Mouse (Mus musculus) G1E (cell line): ENCODE measurements around the gene Olfr834. TPM values are rescaled to one million over a fixed set of nuclear protein-coding genes. Genes with fewer than 3 reads are reported as not detected.

Experiments
- ATAC-seq: 2 replicates; pipeline ENCODE4 v1.8.0; 2016; ENCODE audit warnings: mild to moderate bottlenecking; ENCODE audit not compliant: insufficient number of reproducible peaks, poor library complexity, low FRiP score, severe bottlenecking; ENCODE audit errors: extremely low read depth
- DNase-seq: peaks from one replicate; pipeline ENCODE4 v3.0.0; 2012; ENCODE audit warnings: low spot score
- H3K27me3 ChIP-seq: 2 replicates; pipeline ENCODE4 v1.6.1; 2012; ENCODE audit warnings: mild to moderate bottlenecking, low read length, inconsistent platforms; ENCODE audit not compliant: insufficient read depth
- H3K36me3 ChIP-seq: replicated peaks from 2 replicates; pipeline ENCODE3; 2012; ENCODE audit warnings: mild to moderate bottlenecking, inconsistent platforms
- H3K4me1 ChIP-seq: 2 replicates; pipeline ENCODE4 v1.6.1; 2012; ENCODE audit warnings: low read depth, low read length, inconsistent platforms, mixed read lengths; ENCODE audit not compliant: insufficient read depth
- H3K4me3 ChIP-seq: 2 replicates; pipeline ENCODE4 v1.5.1; 2012; ENCODE audit warnings: low read depth, mild to moderate bottlenecking, inconsistent platforms, low read length, moderate library complexity, mixed read lengths
- H3K9me3 ChIP-seq: replicated peaks from 2 replicates; pipeline ENCODE4 v1.6.1; 2012; ENCODE audit warnings: inconsistent platforms
- CTCF ChIP-seq: IDR thresholded peaks from 2 replicates; pipeline ENCODE4 v1.5.1; 2012; ENCODE audit warnings: low read depth, low read length, inconsistent platforms, mixed read lengths
- GATA1 ChIP-seq: IDR thresholded peaks from 2 replicates; pipeline ENCODE4 v1.6.1; 2012; ENCODE audit warnings: borderline replicate concordance, low read length, inconsistent platforms, mixed read lengths
- GATA2 ChIP-seq: IDR thresholded peaks from 2 replicates; pipeline ENCODE4 v1.6.1; 2012; ENCODE audit warnings: low read depth, low read length, inconsistent platforms, borderline replicate concordance
- POLR2AphosphoS5 ChIP-seq: IDR thresholded peaks from 2 replicates; pipeline ENCODE4 v1.6.1; 2012; ENCODE audit warnings: low read depth, low read length, inconsistent platforms; ENCODE audit not compliant: insufficient replicate concordance
- TAL1 ChIP-seq: conservative IDR thresholded peaks from 2 replicates; pipeline ENCODE4 v1.6.1; 2012; ENCODE audit warnings: low read depth, low read length, inconsistent platforms, mixed read lengths
- polyA plus RNA-seq: library from polyadenylated mRNA; stranded (reverse); fragments of >175 nt; gene quantifications from 2 replicates; pipeline ENCODE4 v1.2.3, GENCODE M21; 2012
- total RNA-seq, 2 experiments: library from RNA; stranded (forward) in 1 of 2; stranded (reverse) in 1 of 2; fragments of 200-1000 nt in 1 of 2; fragments of >200 nt in 1 of 2; fragmentation: Nextera tagmentation in 1 of 2; gene quantifications; 2 replicates each; pipeline ENCODE4 v1.2.3; 2014 to 2017

Gene Olfr834
- total RNA-seq (2014; fragmentation: Nextera tagmentation) = not detected in 2 replicates
- not detected in 2 replicates for total RNA-seq (2017)
- polyA plus RNA-seq = not detected in 2 replicates

GRCm38 (mm10) chr9:18987690-18988089 is at the start of gene Olfr834:
Olfr834 (plus strand) TSS chr9:18987990.
- DNase-seq (no peak), ATAC-seq (no peak)
- H3K4me1 ChIP-seq = no peaks in the 10 kb centered on the region
- H3K27me3 ChIP-seq = no peaks in the 10 kb centered on the region
- TF ChIP-seq TAL1 = no peak
- TF ChIP-seq GATA1 = no peak
- no peak for TF ChIP-seq GATA2
- TF ChIP-seq CTCF = no peak
- TF ChIP-seq POLR2AphosphoS5 = no peak
- H3K9me3 ChIP-seq = no peaks in the 10 kb centered on the region
- H3K4me3 ChIP-seq = no peak within 1 kb of the TSS
- H3K36me3 ChIP-seq = no peaks in the 10 kb centered on the region

GRCm38 (mm10) chr9:18962021-18962420 is 25.8 kb upstream of the Olfr834 start:
- DNase-seq (no peak), ATAC-seq (no peak)
- TF ChIP-seq GATA2 (no peak), CTCF (no peak), POLR2AphosphoS5 (no peak), GATA1 (no peak), TAL1 (no peak)
- H3K36me3 ChIP-seq = no peaks in the 10 kb centered on the region
- H3K9me3 ChIP-seq = peaks cover under 1% of the 10 kb centered on the region; the same call in 1 of the 2 replicates
- H3K4me1 ChIP-seq = no peaks in the 10 kb centered on the region
- H3K27me3 ChIP-seq = no peaks in the 10 kb centered on the region
- H3K4me3 ChIP-seq = no peak overlapping the region

GRCm38 (mm10) chr9:19032435-19032834 is 44.6 kb downstream of the Olfr834 start, which contains the start of gene Olfr835:
Olfr835 (plus strand) TSS chr9:19032735.
- no peaks in the 10 kb centered on the region for H3K36me3 ChIP-seq
- H3K4me1 ChIP-seq = no peaks in the 10 kb centered on the region
- H3K9me3 ChIP-seq = no peaks in the 10 kb centered on the region
- H3K27me3 ChIP-seq = no peaks in the 10 kb centered on the region
- H3K4me3 ChIP-seq = no peak within 1 kb of the TSS
- TF ChIP-seq TAL1 (no peak), GATA1 (no peak), CTCF (no peak), POLR2AphosphoS5 (no peak), GATA2 (no peak)
- ATAC-seq = no peak
- DNase-seq = no peak

Other genes with a start within 250 kb of the Olfr834 start
- not detected in 2 replicates for gene Olfr24, start 224.0 kb upstream of the Olfr834 start, total RNA-seq (2014; fragmentation: Nextera tagmentation)
- gene Olfr24, start 224.0 kb upstream of the Olfr834 start, total RNA-seq (2017) = 0.06 and 0.49 TPM in 2 replicates
- gene Olfr24, start 224.0 kb upstream of the Olfr834 start, polyA plus RNA-seq = not detected in 2 replicates
- not detected in 2 replicates for gene Olfr828, start 168.5 kb upstream of the Olfr834 start, total RNA-seq (2014; fragmentation: Nextera tagmentation)
- gene Olfr828, start 168.5 kb upstream of the Olfr834 start, total RNA-seq (2017) = 0.05 and 0.12 TPM in 2 replicates
- not detected in 2 replicates for gene Olfr828, start 168.5 kb upstream of the Olfr834 start, polyA plus RNA-seq
- not detected in 2 replicates for gene Olfr829, start 133.1 kb upstream of the Olfr834 start, total RNA-seq (2014; fragmentation: Nextera tagmentation)
- 0.05 and 0.12 TPM in 2 replicates for gene Olfr829, start 133.1 kb upstream of the Olfr834 start, total RNA-seq (2017)
- gene Olfr829, start 133.1 kb upstream of the Olfr834 start, polyA plus RNA-seq = not detected in 2 replicates
- gene Olfr830, start 113.3 kb upstream of the Olfr834 start, total RNA-seq (2014; fragmentation: Nextera tagmentation) = not detected in 2 replicates
- not detected in 2 replicates for gene Olfr830, start 113.3 kb upstream of the Olfr834 start, total RNA-seq (2017)
- not detected in 2 replicates for gene Olfr830, start 113.3 kb upstream of the Olfr834 start, polyA plus RNA-seq
- gene Olfr832, start 50.9 kb upstream of the Olfr834 start, total RNA-seq (2014; fragmentation: Nextera tagmentation) = not detected in 2 replicates
- 0.05 and 0.06 TPM in 2 replicates for gene Olfr832, start 50.9 kb upstream of the Olfr834 start, total RNA-seq (2017)
- gene Olfr832, start 50.9 kb upstream of the Olfr834 start, polyA plus RNA-seq = not detected in 2 replicates
- not detected in 2 replicates for gene Olfr835, start 44.7 kb downstream of the Olfr834 start, total RNA-seq (2014; fragmentation: Nextera tagmentation)
- 0.06 and 0.44 TPM in 2 replicates for gene Olfr835, start 44.7 kb downstream of the Olfr834 start, total RNA-seq (2017)
- not detected in 2 replicates for gene Olfr835, start 44.7 kb downstream of the Olfr834 start, polyA plus RNA-seq
- not detected in 2 replicates for gene Olfr836, start 132.4 kb downstream of the Olfr834 start, total RNA-seq (2014; fragmentation: Nextera tagmentation)
- 0.12 and 0.27 TPM in 2 replicates for gene Olfr836, start 132.4 kb downstream of the Olfr834 start, total RNA-seq (2017)
- not detected in 2 replicates for gene Olfr836, start 132.4 kb downstream of the Olfr834 start, polyA plus RNA-seq
- gene Olfr837, start 148.3 kb downstream of the Olfr834 start, total RNA-seq (2014; fragmentation: Nextera tagmentation) = not detected in 2 replicates
- gene Olfr837, start 148.3 kb downstream of the Olfr834 start, total RNA-seq (2017) = 0.11 TPM in 1 of 2 replicates, not detected in the other
- gene Olfr837, start 148.3 kb downstream of the Olfr834 start, polyA plus RNA-seq = not detected in 2 replicates
- gene Olfr839-ps1, start 189.3 kb downstream of the Olfr834 start, total RNA-seq (2014; fragmentation: Nextera tagmentation) = 0.10 TPM in 1 of 2 replicates, not detected in the other
- under 0.01 and 0.11 TPM in 2 replicates for gene Olfr839-ps1, start 189.3 kb downstream of the Olfr834 start, total RNA-seq (2017)
- not detected in 2 replicates for gene Olfr839-ps1, start 189.3 kb downstream of the Olfr834 start, polyA plus RNA-seq